Mouse (Mus musculus) limb, embryonic 14.5 days (tissue): ENCODE data around the gene Srcin1. TPM values are rescaled to one million over a fixed set of nuclear protein-coding genes. Genes with fewer than 3 reads are reported as not detected.

ENCODE experiments used
- ATAC-seq: fragments of 200-750 bp; cut with Nextera tagmentation; 2 replicates; pipeline ENCODE4 v1.8.0; 2017; ENCODE audit warnings: low read depth, moderate number of reproducible peaks, moderate TSS enrichment; ENCODE audit not compliant: low FRiP score
- DNase-seq: peaks from one replicate; pipeline ENCODE4 v3.0.0-alpha.2; 2015; ENCODE audit warnings: low spot score
- H3K27ac ChIP-seq: fragments of 300-500 bp; sonication (generic); replicated peaks from 2 replicates; pipeline ENCODE4 v1.5.1; 2014; ENCODE audit warnings: low read depth, mild to moderate bottlenecking, low read length, moderate library complexity, mixed read lengths
- H3K27me3 ChIP-seq: fragments of 300-500 bp; sonication (generic); 2 replicates; pipeline ENCODE4 v1.6.1; 2014; ENCODE audit warnings: low read length, mixed read lengths; ENCODE audit not compliant: control insufficient read depth, insufficient read depth
- H3K36me3 ChIP-seq: fragments of 300-500 bp; sonication (generic); 2 replicates; pipeline ENCODE4 v1.6.1; 2014; ENCODE audit warnings: mild to moderate bottlenecking, low read length, moderate library complexity, mixed read lengths; ENCODE audit not compliant: control insufficient read depth, insufficient read depth
- H3K4me1 ChIP-seq: fragments of 300-500 bp; sonication (generic); 2 replicates; pipeline ENCODE4 v1.6.1; 2014; ENCODE audit warnings: antibody characterized with exemption, low read length, mixed read lengths; ENCODE audit not compliant: control insufficient read depth, insufficient read depth
- H3K4me2 ChIP-seq: fragments of 300-500 bp; sonication (generic); replicated peaks from 2 replicates; pipeline ENCODE4 v1.6.1; 2014; ENCODE audit warnings: low read depth, mild to moderate bottlenecking, low read length, moderate library complexity; ENCODE audit not compliant: severe bottlenecking
- H3K4me3 ChIP-seq: fragments of 300-500 bp; sonication (generic); replicated peaks from 2 replicates; pipeline ENCODE4 v1.5.1; 2014; ENCODE audit warnings: low read length
- H3K9ac ChIP-seq: fragments of 300-500 bp; sonication (generic); 2 replicates; pipeline ENCODE4 v1.6.1; 2014; ENCODE audit warnings: mild to moderate bottlenecking, low read depth, low read length, moderate library complexity; ENCODE audit not compliant: severe bottlenecking
- H3K9me3 ChIP-seq: fragments of 300-500 bp; sonication (generic); 2 replicates; pipeline ENCODE4 v1.6.1; 2016; ENCODE audit warnings: low read length; ENCODE audit not compliant: control insufficient read depth
- POLR2A ChIP-seq: fragments of 200-500 bp; IDR thresholded peaks from 2 replicates; pipeline ENCODE4 v1.8.0; 2012; ENCODE audit warnings: inconsistent platforms, mild to moderate bottlenecking, moderate library complexity, borderline replicate concordance; ENCODE audit not compliant: insufficient read depth, insufficient read length; ENCODE audit errors: extremely low read depth
- WGBS: fragments of 180-500 bp; shearing (Covaris S2); extraction: QIAGEN DNeasy Blood & Tissue Kit; methylation state at CpG from one replicate; pipeline ENCODE4 v1.1.7; 2014; 5-methylcytosine and 5-hydroxymethylcytosine counted together
- polyA plus RNA-seq, 2 experiments: library from polyadenylated mRNA; depleted of rRNA in 1 of 2; stranded (reverse) in 1 of 2; unstranded in 1 of 2; fragments of >200 nt; fragmentation: Nextera tagmentation in 1 of 2; extraction: Ambion mirVana in 1 of 2; gene quantifications; 2 replicates each; pipeline versions ENCODE4 v1.2.1 to v1.2.3; 2012 to 2014

Gene Srcin1
- polyA plus RNA-seq, 2 experiments = 0.39 to 4.0 TPM

GRCm38 (mm10) chr11:97607056-97607725, 31.2 kb upstream of the Srcin1 start:
- Histone ChIP-seq H3K4me3 (no peak overlapping the region), H3K27me3 (no peaks in the 10 kb centered on the region), H3K4me2 (no peak overlapping the region), H3K27ac (no peak overlapping the region), H3K36me3 (no peaks in the 10 kb centered on the region), H3K9me3 (no peaks in the 10 kb centered on the region), H3K4me1 (no peaks in the 10 kb centered on the region), H3K9ac (no peak overlapping the region)
- ATAC-seq (no peak), DNase-seq (no peak)
- TF ChIP-seq POLR2A = no peak
- WGBS = 90% methylated on average over 8 of the region's 8 CpGs

DNA sequence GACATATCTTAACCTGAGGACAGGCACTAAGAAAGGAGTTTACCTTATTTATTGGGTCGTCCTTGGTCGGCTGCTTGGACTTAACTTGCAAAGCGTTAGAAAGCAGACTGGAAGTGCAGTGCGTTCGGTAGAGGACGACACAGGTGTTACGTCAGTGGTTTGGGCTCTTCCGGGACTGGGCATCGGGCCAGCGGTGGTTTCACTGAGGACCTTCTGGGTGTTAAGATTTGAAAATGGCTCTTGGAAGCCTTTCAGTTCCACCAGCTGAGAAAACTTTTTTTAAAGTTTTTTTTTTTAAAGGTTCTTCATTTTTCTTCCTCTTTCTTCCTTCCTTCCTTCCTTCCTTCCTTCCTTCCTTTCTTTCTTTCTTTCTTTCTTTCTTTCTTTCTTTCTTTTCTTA, 27.9 kb upstream of the Srcin1 start:
- no peaks in the 10 kb centered on the region for H3K36me3 ChIP-seq
- no peak overlapping the region for H3K27ac ChIP-seq
- TF ChIP-seq POLR2A = no peak
- H3K4me2 ChIP-seq = no peak overlapping the region
- WGBS = 54% methylated on average over 10 of the region's 10 CpGs
- DNase-seq = no peak
- ATAC-seq = no peak
- no peak overlapping the region for H3K4me3 ChIP-seq
- H3K9ac ChIP-seq = no peak overlapping the region
- H3K27me3 ChIP-seq = no peaks in the 10 kb centered on the region
- no peaks in the 10 kb centered on the region for H3K9me3 ChIP-seq
- no peaks in the 10 kb centered on the region for H3K4me1 ChIP-seq

GRCm38 (mm10) chr11:97602223-97602622, 26.2 kb upstream of the Srcin1 start:
- no peak overlapping the region for H3K4me3 ChIP-seq
- H3K9me3 ChIP-seq = no peaks in the 10 kb centered on the region
- WGBS = 43% methylated on average over 6 of the region's 6 CpGs
- DNase-seq = no peak
- no peak overlapping the region for H3K9ac ChIP-seq
- H3K27me3 ChIP-seq = no peaks in the 10 kb centered on the region
- H3K4me2 ChIP-seq = no peak overlapping the region
- no peak for TF ChIP-seq POLR2A
- no peak overlapping the region for H3K27ac ChIP-seq
- H3K36me3 ChIP-seq = no peaks in the 10 kb centered on the region
- H3K4me1 ChIP-seq = no peaks in the 10 kb centered on the region
- no peak for ATAC-seq

DNA sequence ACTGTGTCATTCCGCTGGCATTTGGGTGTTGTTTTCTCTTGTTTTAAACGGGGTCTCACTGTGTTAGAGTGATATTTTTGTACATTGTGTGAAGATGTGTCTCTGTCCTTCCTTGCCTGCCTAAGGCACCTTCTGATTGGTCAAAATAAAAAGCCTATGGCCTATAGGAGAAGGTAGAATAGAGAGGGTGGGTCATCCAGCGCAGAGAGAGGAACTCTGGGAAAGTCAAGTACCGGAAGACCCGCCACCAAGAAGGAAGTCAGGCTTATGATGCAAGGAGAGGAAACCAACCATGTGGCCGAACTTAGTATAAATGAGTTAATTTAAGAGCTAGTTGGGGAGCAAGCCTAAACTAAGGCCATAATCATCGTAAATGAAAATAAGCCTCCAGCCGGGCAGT, 23.1 kb upstream of the Srcin1 start:
- ATAC-seq = no peak
- H3K27ac ChIP-seq = no peak overlapping the region
- H3K4me1 ChIP-seq = no peaks in the 10 kb centered on the region
- no peaks in the 10 kb centered on the region for H3K9me3 ChIP-seq
- DNase-seq = no peak
- no peak overlapping the region for H3K4me3 ChIP-seq
- H3K27me3 ChIP-seq = no peaks in the 10 kb centered on the region
- H3K4me2 ChIP-seq = no peak overlapping the region
- H3K36me3 ChIP-seq = no peaks in the 10 kb centered on the region
- 89% methylated on average over 8 of the region's 8 CpGs for WGBS
- no peak overlapping the region for H3K9ac ChIP-seq
- TF ChIP-seq POLR2A = no peak

- Histone ChIP-seq H3K36me3 (no peaks in the 10 kb centered on the region), H3K9ac (no peak overlapping the region), H3K4me1 (no peaks in the 10 kb centered on the region), H3K4me3 (no peak overlapping the region), H3K4me2 (no peak overlapping the region), H3K27ac (no peak overlapping the region), H3K9me3 (no peaks in the 10 kb centered on the region), H3K27me3 (no peaks in the 10 kb centered on the region)
- DNase-seq = no peak
- TF ChIP-seq POLR2A = no peak
- 75% methylated on average over 10 of the region's 10 CpGs for WGBS
- no peak for ATAC-seq
Observed at GRCm38 (mm10) chr11:97597945-97598691, 22.1 kb upstream of the Srcin1 start.
